Mouse (Mus musculus) brain, embryonic 14.5 days (tissue): ENCODE data around the gene Kpna7. TPM values are rescaled to one million over a fixed set of nuclear protein-coding genes. Genes with fewer than 3 reads are reported as not detected.

Source experiments
- DNase-seq: peaks from one replicate; pipeline ENCODE4 v3.0.0-alpha.2; 2011; ENCODE audit warnings: low read depth
- CTCF ChIP-seq: fragments of 200-500 bp; IDR thresholded peaks from 2 replicates; pipeline ENCODE4 v1.5.1; 2012; ENCODE audit warnings: inconsistent platforms, mild to moderate bottlenecking, moderate library complexity, borderline replicate concordance; ENCODE audit not compliant: insufficient read depth, insufficient read length; ENCODE audit errors: extremely low read depth
- POLR2A ChIP-seq: fragments of 200-500 bp; IDR thresholded peaks from 2 replicates; pipeline ENCODE4 v1.6.1; 2012; ENCODE audit warnings: mild to moderate bottlenecking, inconsistent platforms, borderline replicate concordance; ENCODE audit not compliant: poor library complexity, insufficient read depth, insufficient read length, severe bottlenecking; ENCODE audit errors: extremely low read depth
- polyA plus RNA-seq: library from polyadenylated mRNA; depleted of rRNA; stranded (reverse); fragments of >200 nt; gene quantifications from 2 replicates; pipeline ENCODE4 v1.2.3, GENCODE M21; 2012

Gene Kpna7
- polyA plus RNA-seq, 1 experiment, result not detected

DNA sequence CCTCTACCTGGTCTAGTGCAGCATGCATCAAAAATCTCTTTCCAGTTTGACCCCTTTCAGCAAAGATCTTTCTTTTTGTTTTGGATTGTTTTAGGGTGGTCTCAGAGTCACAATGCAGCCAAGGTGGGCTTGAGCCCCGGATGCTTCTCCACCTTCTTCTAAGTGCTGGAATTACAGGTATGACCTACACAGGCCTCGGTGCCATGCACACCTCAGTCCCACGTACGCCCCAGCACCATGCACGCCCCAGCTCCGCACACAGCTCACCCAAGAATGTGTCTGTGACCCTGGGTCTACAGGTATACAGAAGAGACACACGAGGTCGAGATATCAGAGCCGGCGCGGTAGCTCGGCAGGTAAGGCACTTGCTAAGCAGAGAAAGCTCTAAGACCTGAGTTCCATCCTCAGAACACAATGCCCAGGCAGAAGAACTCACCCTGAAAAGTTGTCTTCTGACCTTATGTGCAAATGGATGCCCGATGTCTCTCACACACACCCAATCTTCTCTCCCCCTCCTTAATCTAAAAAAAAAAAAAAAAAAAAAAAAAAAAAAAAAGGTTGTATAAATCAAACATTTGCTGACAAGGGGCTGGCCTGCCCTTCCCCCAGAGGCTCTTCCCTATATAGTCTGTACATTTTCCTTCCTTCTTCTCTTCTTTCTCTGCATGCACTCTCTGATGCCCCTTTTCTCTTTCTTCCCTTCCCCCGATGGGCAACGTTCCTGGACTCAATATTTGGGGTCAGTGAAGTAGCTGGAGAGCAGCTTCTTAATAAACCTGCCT lies 74.8 kb downstream of the Kpna7 start:
- DNase-seq, result no peak
- TF ChIP-seq CTCF (no peak), POLR2A (no peak)

DNA sequence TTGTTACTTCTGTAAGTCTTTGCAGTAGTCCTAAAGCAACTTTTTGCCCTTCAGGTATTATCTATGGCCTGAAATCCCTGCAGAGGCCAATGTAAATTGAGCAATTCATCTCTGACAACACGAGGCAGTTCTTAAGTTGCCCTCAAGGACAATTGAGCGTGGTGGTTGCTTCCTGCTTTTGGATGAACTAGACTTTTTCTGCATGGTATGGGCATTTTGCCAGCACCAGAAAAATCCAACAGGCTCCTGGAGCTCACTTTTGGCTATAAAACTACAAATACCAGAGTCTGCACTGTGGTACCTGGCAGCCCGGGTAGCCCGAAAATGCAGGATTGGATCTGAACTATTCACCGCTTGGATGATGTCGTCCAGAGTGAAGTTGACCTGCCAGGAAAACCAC lies 78.2 kb downstream of the Kpna7 start:
- no peak for DNase-seq
- TF ChIP-seq CTCF, result no peak

- DNase-seq, result no peak
- TF ChIP-seq POLR2A (no peak), CTCF (no peak)
These were observed 79.3 kb downstream of the Kpna7 start for GRCm38 (mm10) chr5:145004495-145004894.

GRCm38 (mm10) chr5:145003362-145003761 lies 80.5 kb downstream of the Kpna7 start:
- DNase-seq, result no peak
- TF ChIP-seq CTCF (no peak), POLR2A (no peak)

GRCm38 (mm10) chr5:144998491-144998890 lies 85.3 kb downstream of the Kpna7 start:
- TF ChIP-seq POLR2A, result no peak
- peak; percentile 41; the same call in 1 of the 2 replicates for TF ChIP-seq CTCF
- peak; percentile 23 for DNase-seq

GRCm38 (mm10) chr5:144990481-144990880 lies 93.3 kb downstream of the Kpna7 start:
- DNase-seq, result no peak
- no peak for TF ChIP-seq CTCF
- TF ChIP-seq POLR2A, result no peak

DNA sequence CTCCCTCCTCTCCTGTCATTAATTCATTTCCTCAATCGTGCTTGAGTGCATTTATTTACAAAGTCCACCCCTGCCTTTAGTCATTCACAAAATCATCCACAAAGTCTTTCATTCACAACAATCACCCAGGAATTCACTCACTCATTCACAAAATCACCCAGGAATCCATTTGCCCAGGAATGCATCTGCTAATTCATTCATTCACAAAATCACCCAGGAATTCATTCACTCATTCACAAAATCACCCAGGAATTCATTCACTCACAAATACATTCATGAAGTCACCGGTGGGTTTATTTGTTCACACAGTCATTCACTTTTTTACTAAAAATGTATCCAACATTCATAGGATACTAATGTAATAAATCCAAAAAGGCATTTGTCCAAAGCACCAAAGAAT lies 93.8 kb downstream of the Kpna7 start:
- peak; percentile 29 for DNase-seq
- TF ChIP-seq POLR2A (no peak), CTCF (no peak)

- TF ChIP-seq POLR2A (no peak), CTCF (no peak)
- DNase-seq, result no peak
These were observed 94.8 kb downstream of the Kpna7 start for GRCm38 (mm10) chr5:144989061-144989405.

- TF ChIP-seq CTCF (peak; percentile 71; the same call in 1 of the 2 replicates), POLR2A (no peak)
These were observed 95.3 kb downstream of the Kpna7 start for GRCm38 (mm10) chr5:144988340-144989060.

DNA sequence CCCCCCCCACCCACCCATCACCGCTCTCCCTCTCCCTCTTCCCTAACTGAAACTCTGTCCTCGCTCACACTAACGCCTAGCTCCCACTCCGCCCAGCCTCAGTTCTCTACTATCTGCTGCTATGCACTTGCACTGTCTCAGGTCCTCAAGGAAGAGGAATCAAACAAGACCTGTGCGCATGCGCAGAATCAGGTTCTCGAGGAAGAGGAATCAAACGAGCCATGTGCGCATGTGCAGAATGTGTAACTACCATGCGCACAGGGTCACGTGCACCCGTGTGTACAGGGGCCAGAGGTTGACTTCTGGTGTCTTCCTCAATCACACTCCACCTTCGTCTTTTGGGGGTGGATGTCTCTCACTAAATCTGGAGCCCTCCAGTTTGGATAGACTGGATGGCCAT lies 96.3 kb downstream of the Kpna7 start:
- no peak for DNase-seq
- TF ChIP-seq POLR2A (no peak), CTCF (no peak)

More at GRCm38 (mm10) chr5:144988340-144989060, 95.3 kb downstream of the Kpna7 start:
- peak; percentile 84 for DNase-seq

DNA sequence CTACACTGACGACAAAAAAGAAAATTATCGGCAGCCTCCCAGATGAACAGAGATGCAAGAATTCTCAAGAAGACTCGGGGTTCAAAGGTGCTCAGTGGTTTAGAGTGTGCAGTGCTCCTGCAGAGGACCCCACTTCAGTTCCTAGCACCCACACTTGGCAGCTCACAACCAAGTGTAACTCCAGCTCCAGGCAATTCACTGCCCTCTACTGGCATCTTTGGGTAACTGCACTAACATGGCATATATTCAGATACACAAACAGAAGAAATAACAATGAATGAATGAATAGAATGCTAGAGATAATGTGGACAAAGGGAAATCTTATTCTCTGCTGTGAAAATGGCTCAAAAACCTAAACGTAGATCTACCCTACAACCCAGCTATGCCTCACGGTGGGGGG lies 99.0 kb downstream of the Kpna7 start:
- no peak for TF ChIP-seq POLR2A
- TF ChIP-seq CTCF, result peak; percentile 16; the same call in 1 of the 2 replicates
- DNase-seq, result no peak

DNA sequence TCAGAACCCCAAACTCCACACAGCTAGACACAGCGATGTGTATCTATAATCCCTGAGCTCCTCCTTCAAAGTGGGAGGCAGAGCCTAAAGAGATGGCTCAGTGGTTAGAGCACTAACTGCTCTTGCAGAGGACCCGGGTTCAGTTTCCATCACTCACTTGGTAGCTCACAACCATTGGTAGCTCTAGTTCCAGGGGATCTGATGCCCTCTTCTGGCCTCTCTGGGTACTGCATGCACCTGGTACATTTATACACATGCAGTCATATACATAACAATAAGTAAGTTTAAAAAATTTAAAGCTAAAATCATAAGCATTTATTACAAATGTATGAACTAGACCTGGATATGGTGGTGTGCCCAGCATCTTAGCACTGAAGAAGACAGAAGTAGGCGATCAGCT lies 100.6 kb downstream of the Kpna7 start:
- DNase-seq, result no peak
- TF ChIP-seq POLR2A (no peak), CTCF (peak; percentile 25; the same call in 1 of the 2 replicates)
